Mouse (Mus musculus) embryonic fibroblast, embryonic 13.5 days (primary cell): Measurements from ENCODE around the gene Rbm44. TPM values are rescaled to one million over a fixed set of nuclear protein-coding genes. Genes with fewer than 3 reads are reported as not detected.
A peak's percentile ranks its signal among the peaks of the same experiment; 100 is the strongest.

Source experiments
- H3K27ac ChIP-seq: 2 replicates; pipeline ENCODE4 v1.5.1; 2012; ENCODE audit warnings: low read length, control low read depth, inconsistent platforms; ENCODE audit not compliant: insufficient read depth
- H3K4me1 ChIP-seq: 2 replicates; pipeline ENCODE4 v1.6.1; 2011; ENCODE audit warnings: low read length; ENCODE audit not compliant: control insufficient read depth, insufficient read depth
- H3K4me3 ChIP-seq: 2 replicates; pipeline ENCODE4 v1.5.1; 2011; ENCODE audit warnings: mild to moderate bottlenecking, control low read depth, low read length; ENCODE audit not compliant: insufficient read depth
- CTCF ChIP-seq: IDR thresholded peaks from 2 replicates; pipeline ENCODE4 v1.5.1; 2011; ENCODE audit warnings: mild to moderate bottlenecking, control low read depth, low read length, moderate library complexity, borderline replicate concordance; ENCODE audit not compliant: insufficient read depth
- POLR2A ChIP-seq: IDR thresholded peaks from 2 replicates; pipeline ENCODE4 v1.6.1; 2011; ENCODE audit warnings: low read depth, mild to moderate bottlenecking, control low read depth, low read length, moderate library complexity
- polyA plus RNA-seq: library from polyadenylated mRNA; stranded (reverse); fragments of >200 nt; gene quantifications from 2 replicates; pipeline ENCODE4 v1.2.4, GENCODE M21; 2011; ENCODE audit warnings: low read depth; ENCODE audit not compliant: missing spikeins, insufficient read length

Gene Rbm44
- polyA plus RNA-seq, 1 experiment: not detected

DNA sequence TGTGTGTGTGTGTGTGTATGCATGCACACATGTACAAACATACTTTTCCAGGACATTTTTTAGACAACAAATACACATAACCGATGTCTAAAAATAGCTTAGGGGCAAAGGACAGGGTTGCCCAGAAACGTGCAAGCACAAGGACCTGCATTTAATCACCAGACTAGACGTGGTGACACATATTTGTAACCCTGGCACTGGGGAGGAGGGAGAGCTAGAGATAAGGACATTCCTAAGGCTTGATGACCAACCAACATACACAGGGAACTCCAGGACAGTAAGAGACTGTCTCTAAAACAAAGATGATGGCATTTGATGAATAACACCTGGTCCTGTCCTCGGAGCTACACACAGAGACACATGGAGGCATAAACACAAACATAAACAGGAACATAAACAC lies 35.6 kb upstream of the Rbm44 start:
- TF ChIP-seq CTCF (no peak), POLR2A (no peak)
- 0 out of 2 replicates have a peak, but pooled peaks cover 2% of the 10 kb centered on the region for H3K4me1 ChIP-seq
- no peak overlapping the region for H3K4me3 ChIP-seq
- no peak overlapping the region for H3K27ac ChIP-seq

DNA sequence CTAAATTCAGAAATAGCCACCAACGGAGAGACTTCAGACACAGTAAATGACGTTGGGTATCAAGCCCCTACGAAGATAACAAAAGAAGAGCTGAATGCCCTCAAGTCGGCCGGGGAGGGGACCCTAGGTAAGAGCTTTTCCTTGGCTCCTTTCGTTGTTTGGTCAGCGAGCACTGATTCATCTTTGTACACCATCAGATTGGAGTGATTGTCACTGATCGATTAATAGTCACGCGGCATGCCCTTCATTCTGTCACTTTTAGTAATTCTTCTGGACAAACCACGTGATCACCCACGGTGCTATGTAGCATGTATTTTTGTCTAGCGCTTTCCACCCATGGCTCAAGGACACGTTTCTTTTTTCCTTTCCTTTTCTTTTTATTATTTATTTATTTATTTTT lies 32.7 kb upstream of the Rbm44 start:
- Histone ChIP-seq H3K27ac (no peak overlapping the region), H3K4me1 (0 out of 2 replicates have a peak, but pooled peaks cover 2% of the 10 kb centered on the region), H3K4me3 (no peak overlapping the region)
- no peak for TF ChIP-seq CTCF
- no peak for TF ChIP-seq POLR2A

DNA sequence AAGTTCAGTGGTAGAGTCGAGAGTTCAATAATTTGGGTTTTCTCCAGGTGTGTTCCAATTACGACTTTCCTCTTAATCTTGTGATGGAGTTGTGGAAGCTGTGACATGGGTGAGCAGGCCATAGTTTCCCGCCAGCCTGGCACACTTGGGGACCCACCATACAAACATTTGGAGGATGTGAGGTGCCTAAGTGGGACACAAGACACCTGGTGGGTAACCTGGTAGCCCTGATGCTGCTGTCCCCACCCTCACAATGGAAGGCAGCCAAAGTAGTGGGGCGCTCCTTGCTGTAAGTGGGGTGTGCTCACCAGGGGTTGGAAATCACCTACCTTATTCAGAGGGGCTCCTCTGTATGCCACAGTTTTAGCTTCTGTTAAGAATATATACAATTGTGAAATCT lies 32.3 kb upstream of the Rbm44 start:
- TF ChIP-seq CTCF: no peak
- TF ChIP-seq POLR2A: no peak
- H3K4me3 ChIP-seq: no peak overlapping the region
- no peak overlapping the region for H3K27ac ChIP-seq
- 0 out of 2 replicates have a peak, but pooled peaks cover 2% of the 10 kb centered on the region for H3K4me1 ChIP-seq

DNA sequence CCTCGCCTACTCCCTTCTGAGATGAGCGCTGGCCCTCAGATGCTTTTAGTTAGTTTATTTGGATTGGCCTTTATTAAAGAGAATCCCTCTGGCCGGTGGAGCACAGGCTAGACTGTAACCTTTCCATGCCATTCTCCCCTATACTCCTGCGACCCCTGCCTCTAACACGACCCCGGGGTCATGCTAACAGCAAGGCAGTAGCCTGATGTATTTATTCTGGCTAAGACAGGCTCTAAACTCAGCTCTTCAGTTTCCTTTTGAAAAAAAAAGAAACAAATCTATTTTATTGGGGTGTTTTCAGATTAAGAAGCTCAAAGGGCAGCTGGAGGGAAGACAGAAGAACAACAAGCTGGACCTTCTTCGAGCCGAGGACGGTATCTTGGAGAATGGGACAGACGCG lies 22.8 kb upstream of the Rbm44 start:
- no peak overlapping the region for H3K4me3 ChIP-seq
- H3K4me1 ChIP-seq: no peaks in the 10 kb centered on the region
- H3K27ac ChIP-seq: no peak overlapping the region
- no peak for TF ChIP-seq POLR2A

DNA sequence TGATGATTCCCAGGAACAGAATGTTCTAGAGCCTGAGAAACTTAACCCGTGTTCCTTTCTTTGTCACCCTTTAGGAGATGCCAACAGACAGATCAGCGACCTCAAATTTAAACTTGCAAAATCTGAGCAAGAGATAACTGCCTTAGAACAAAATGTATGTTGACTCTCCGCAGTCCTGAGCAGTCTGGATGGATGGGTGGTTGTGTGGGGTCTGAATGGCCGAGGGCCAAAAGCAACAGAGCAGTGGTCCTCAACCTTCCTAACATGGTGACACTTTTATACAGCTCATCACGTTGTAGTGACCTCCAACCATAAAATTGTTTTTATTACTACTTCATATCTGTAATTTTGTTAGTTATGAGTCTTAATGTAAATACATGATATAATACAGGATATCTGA lies 21.9 kb upstream of the Rbm44 start:
- no peak overlapping the region for H3K27ac ChIP-seq
- no peak for TF ChIP-seq CTCF
- TF ChIP-seq POLR2A: no peak
- no peaks in the 10 kb centered on the region for H3K4me1 ChIP-seq
- no peak overlapping the region for H3K4me3 ChIP-seq

DNA sequence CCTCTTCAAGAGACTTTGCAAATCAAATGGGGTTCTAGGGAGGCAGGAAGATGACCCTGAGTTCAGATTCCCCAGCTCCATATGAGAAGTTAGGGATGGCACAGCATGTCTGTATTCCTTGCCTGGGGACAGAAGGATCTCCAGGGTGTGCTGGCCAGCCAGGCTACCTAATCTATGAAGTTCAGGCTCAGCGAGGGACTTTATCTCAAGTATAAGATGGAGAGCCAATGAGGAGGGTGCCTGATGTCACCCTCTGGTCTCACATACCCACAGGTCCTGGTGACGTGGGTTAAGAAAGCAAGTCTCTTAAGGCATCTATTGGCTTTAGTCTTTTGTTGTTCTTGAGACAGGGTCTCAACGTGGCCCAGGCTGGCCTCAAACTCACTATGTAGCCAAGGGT lies 21.4 kb upstream of the Rbm44 start:
- TF ChIP-seq POLR2A: no peak
- TF ChIP-seq CTCF: no peak
- Histone ChIP-seq H3K4me3 (no peak overlapping the region), H3K27ac (no peak overlapping the region), H3K4me1 (no peaks in the 10 kb centered on the region)

DNA sequence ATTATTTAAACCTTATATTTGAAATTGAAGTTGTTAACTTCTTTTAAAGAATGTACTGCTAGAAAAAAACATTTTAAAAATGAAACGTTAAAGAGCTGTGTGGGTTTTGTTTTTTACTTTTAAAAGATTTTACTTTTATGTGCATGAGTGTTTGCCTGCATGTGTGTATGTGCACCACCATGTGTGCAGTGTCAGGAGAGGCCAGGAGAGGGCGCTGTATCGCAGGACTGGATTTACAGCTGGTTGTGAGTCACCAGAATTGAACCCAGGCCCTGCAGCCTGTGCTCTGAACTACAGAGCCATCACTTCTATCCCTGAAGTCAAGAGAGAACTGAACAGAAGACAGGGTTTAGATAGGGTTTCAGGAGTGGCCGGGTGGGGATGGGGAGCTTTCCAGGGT lies 16.0 kb upstream of the Rbm44 start:
- Histone ChIP-seq H3K27ac (no peak overlapping the region), H3K4me1 (no peaks in the 10 kb centered on the region), H3K4me3 (no peak overlapping the region)
- TF ChIP-seq CTCF (peak; percentile 39; the same call in 1 of the 2 replicates), POLR2A (no peak)

DNA sequence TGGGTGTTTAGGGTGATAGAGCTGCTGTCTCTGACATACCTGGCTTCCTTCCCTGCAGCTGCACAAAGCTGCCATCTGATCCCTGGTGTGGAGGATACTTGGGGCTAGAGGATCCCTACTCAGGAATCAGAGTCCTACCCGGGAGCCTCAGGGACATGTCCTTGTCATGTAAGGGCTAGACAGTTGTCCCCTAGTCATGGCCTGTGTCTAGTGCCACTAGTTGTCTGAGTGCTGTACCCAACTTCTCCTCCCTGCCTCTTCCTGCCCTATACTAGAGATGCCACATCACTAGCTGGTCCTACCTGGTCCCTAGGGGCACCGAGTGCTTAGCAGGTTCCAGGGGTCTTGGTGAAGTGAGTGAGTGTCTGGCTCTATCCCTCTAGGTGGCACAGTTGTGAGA lies 7.9 kb upstream of the Rbm44 start:
- H3K4me1 ChIP-seq: no peaks in the 10 kb centered on the region
- H3K4me3 ChIP-seq: no peak overlapping the region
- no peak for TF ChIP-seq CTCF
- TF ChIP-seq POLR2A: no peak
- no peak overlapping the region for H3K27ac ChIP-seq

DNA sequence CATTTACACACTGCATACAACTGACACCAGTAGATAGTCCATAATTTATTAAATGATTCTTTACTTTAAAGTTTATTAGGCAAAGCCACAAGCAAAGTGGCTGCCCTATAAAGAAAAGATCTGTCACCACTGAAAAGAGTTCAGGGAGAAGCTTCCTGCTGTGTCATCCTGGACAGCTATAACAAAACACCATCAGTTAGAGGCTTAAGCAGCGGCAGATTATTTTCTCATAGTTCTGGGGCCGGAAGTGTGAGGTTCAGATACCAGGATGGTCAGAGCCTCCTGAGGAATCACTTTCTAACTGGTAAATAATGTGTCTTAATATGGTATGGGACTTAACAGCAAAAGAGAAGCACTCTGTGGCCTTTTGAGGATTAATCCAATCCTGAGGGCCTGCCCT lies 6.6 kb downstream of the Rbm44 start:
- Histone ChIP-seq H3K27ac (no peak overlapping the region), H3K4me1 (no peaks in the 10 kb centered on the region)
- no peak for TF ChIP-seq POLR2A
- no peak for TF ChIP-seq CTCF

DNA sequence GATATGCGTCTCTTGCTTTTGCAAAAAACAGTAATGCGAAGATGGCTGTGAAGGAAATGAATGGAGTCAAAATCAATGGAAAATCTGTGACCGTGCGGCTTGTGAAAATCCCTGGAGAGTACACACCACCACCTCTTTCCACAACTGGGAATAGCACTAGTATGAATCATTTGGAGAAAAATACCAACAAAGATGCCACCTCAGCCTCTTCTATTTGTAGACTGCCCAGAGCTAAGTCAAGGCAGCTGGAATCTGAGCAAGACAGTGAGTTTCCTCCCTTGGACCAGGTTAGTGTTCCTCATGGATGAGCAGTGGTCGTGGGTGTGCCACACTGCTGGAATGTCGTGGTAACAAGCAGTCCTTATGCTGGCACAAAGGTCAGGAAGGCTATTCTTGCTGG lies 21.9 kb downstream of the Rbm44 start:
- Histone ChIP-seq H3K27ac (no peak overlapping the region), H3K4me3 (no peak overlapping the region), H3K4me1 (no peaks in the 10 kb centered on the region)
- no peak for TF ChIP-seq POLR2A
- no peak for TF ChIP-seq CTCF

More for the DNA sequence above, 6.6 kb downstream of the Rbm44 start:
- H3K4me3 ChIP-seq: no peak overlapping the region

DNA sequence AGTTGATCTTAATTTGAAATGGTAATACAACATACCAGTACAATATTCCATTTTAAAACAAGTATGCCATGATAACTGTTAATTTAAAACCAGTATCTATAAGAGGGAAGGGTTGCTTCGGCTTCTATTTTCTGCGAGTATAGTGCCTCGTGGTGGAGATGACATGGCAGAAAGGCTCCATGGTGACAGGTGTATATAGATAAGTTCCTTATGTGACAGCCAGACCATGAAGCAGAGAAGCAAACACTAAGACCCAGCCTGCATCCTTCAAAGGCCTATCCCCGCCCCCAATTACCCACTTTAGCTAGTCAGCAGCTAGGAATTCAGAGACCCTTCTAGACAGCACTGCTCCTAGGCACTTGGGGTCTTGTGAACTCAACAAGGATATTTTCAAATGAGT lies 24.3 kb downstream of the Rbm44 start:
- no peak overlapping the region for H3K4me3 ChIP-seq
- no peaks in the 10 kb centered on the region for H3K4me1 ChIP-seq
- TF ChIP-seq CTCF (no peak), POLR2A (no peak)
- no peak overlapping the region for H3K27ac ChIP-seq
